In genomic region chr11:98930773-98931512, GRCm38 (mm10) we compare ENCODE assay signal across 8 mouse cellular contexts. TPM values are rescaled to one million over a fixed set of nuclear protein-coding genes. Genes with fewer than 3 reads are reported as not detected.
DNase-seq lines count a peak whose midpoint lies in the region; ATAC-seq lines count a peak whose summit lies in the region.

No protein-coding gene starts in this region.

- H3K27ac ChIP-seq in heart, embryonic 13.5 days (replicated peaks), result peak overlapping the region; percentile 99
- H3K27ac ChIP-seq in limb, embryonic 13.5 days, result peak overlapping the region; percentile 91

- H3K4me3 ChIP-seq in heart, embryonic 13.5 days, result peak overlapping the region; percentile 16
- peak overlapping the region; percentile 70 for H3K4me3 ChIP-seq in limb, embryonic 13.5 days

- WGBS in heart, embryonic 13.5 days, result 8% methylated on average over 10 of the region's 10 CpGs
- 20% methylated on average over 10 of the region's 10 CpGs for WGBS in limb, embryonic 13.5 days

- peak overlapping the region; percentile 91 for H3K9ac ChIP-seq in heart, embryonic 13.5 days
- peak overlapping the region; percentile 88 for H3K9ac ChIP-seq in limb, embryonic 13.5 days

- H3K4me2 ChIP-seq in heart, embryonic 13.5 days, result peak overlapping the region; percentile 79
- peak overlapping the region; percentile 94 for H3K4me2 ChIP-seq in limb, embryonic 13.5 days (replicated peaks)

- no peaks in the 10 kb centered on the region; the same call in 1 of the 2 replicates for H3K27me3 ChIP-seq in heart, embryonic 13.5 days (replicated peaks)
- H3K27me3 ChIP-seq in limb, embryonic 13.5 days, result no peaks in the 10 kb centered on the region

- ATAC-seq in heart, embryonic 13.5 days (ENCODE audit: extremely low read depth, insufficient number of reproducible peaks, low FRiP score, low TSS enrichment), result peak; percentile 42; the same call in 1 of the 2 replicates
- no peak for ATAC-seq in limb, embryonic 13.5 days (ENCODE audit: low FRiP score, low read depth)
- ATAC-seq in frontal cortex, adult (ENCODE audit: low TSS enrichment), result no peak

- H3K9me3 ChIP-seq in heart, embryonic 13.5 days, result no peaks in the 10 kb centered on the region
- no peaks in the 10 kb centered on the region for H3K9me3 ChIP-seq in limb, embryonic 13.5 days

- DNase-seq in heart, adult 11 months, result peak; percentile 97
- DNase-seq in heart, adult 9 months (ENCODE audit: low spot score in 2 of 2), result no peak
- DNase-seq in Muller cell, postnatal 12 days (ENCODE audit: inconsistent ontology term), result peak; percentile 82
- no peak for DNase-seq in c-Kit-positive CD71-positive TER-119-positive erythroid progenitor cells, embryonic 14.5 days (ENCODE audit: low spot score)
- DNase-seq in left cerebral cortex, postnatal 14 days (ENCODE audit: low spot score in 2 of 2), result no peak

- intact Hi-C loops in left cerebral cortex, postnatal 14 days (cut with DNase I), result no loop called here

- peaks cover 17% of the 10 kb centered on the region for H3K36me3 ChIP-seq in heart, embryonic 13.5 days
- peaks cover 9% of the 10 kb centered on the region for H3K36me3 ChIP-seq in limb, embryonic 13.5 days

- peaks cover 95% of the 10 kb centered on the region for H3K4me1 ChIP-seq in heart, embryonic 13.5 days
- H3K4me1 ChIP-seq in limb, embryonic 13.5 days, result peaks cover 97% of the 10 kb centered on the region

RNA-seq across cellular contexts. Expression of gene Rara, which starts 3.3 kb away (rescaled TPM):
- 27.9 and 28.3 TPM in 2 replicates for polyA plus RNA-seq in heart, embryonic 13.5 days (2015; fragmentation: Nextera tagmentation; extraction: Ambion mirVana)
- 46.5 and 49.8 TPM in 2 replicates for polyA plus RNA-seq in limb, embryonic 13.5 days (2015; fragmentation: Nextera tagmentation; extraction: Ambion mirVana)
- 10 to 100 TPM; 14.6 to 15.1 TPM for total RNA-seq in left cerebral cortex, postnatal 14 days (2021)

RNA-seq across cellular contexts. Expression of gene Cdc6, which starts 23.3 kb away (rescaled TPM):
- 21.1 and 22.9 TPM in 2 replicates for polyA plus RNA-seq in heart, embryonic 13.5 days (2015; fragmentation: Nextera tagmentation; extraction: Ambion mirVana)
- 31.4 and 32.3 TPM in 2 replicates for polyA plus RNA-seq in limb, embryonic 13.5 days (2015; fragmentation: Nextera tagmentation; extraction: Ambion mirVana)
- total RNA-seq in left cerebral cortex, postnatal 14 days (2021), result under 1 TPM; 0.47 to 0.57 TPM

RNA-seq across cellular contexts. Expression of gene Gjd3, which starts 51.9 kb away (rescaled TPM):
- 1.3 and 3.3 TPM in 2 replicates for polyA plus RNA-seq in heart, embryonic 13.5 days (2015; fragmentation: Nextera tagmentation; extraction: Ambion mirVana)
- polyA plus RNA-seq in limb, embryonic 13.5 days (2015; fragmentation: Nextera tagmentation; extraction: Ambion mirVana), result 0.41 and 0.78 TPM in 2 replicates
- 1 to 10 TPM; 2.8 to 3.1 TPM for total RNA-seq in left cerebral cortex, postnatal 14 days (2021)

Comparison
In these comparisons a context has a peak if more than half of its experiments do, and no peak if none do; other contexts are left out.
1. DNase-seq: peak in heart, adult 11 months (single experiment) and Muller cell, postnatal 12 days (single experiment); none in heart, adult 9 months (0 of 2), c-Kit-positive CD71-positive TER-119-positive erythroid progenitor cells, embryonic 14.5 days (single experiment) and left cerebral cortex, postnatal 14 days (0 of 2).